Mouse (Mus musculus): ENCODE measurements around the gene Agk. TPM values are rescaled to one million over a fixed set of nuclear protein-coding genes. Genes with fewer than 3 reads are reported as not detected.

Agk gene
- 35.4 and 37.9 TPM in 2 replicates for polyA plus RNA-seq (2015; fragmentation: Nextera tagmentation; extraction: Ambion mirVana)

DNA sequence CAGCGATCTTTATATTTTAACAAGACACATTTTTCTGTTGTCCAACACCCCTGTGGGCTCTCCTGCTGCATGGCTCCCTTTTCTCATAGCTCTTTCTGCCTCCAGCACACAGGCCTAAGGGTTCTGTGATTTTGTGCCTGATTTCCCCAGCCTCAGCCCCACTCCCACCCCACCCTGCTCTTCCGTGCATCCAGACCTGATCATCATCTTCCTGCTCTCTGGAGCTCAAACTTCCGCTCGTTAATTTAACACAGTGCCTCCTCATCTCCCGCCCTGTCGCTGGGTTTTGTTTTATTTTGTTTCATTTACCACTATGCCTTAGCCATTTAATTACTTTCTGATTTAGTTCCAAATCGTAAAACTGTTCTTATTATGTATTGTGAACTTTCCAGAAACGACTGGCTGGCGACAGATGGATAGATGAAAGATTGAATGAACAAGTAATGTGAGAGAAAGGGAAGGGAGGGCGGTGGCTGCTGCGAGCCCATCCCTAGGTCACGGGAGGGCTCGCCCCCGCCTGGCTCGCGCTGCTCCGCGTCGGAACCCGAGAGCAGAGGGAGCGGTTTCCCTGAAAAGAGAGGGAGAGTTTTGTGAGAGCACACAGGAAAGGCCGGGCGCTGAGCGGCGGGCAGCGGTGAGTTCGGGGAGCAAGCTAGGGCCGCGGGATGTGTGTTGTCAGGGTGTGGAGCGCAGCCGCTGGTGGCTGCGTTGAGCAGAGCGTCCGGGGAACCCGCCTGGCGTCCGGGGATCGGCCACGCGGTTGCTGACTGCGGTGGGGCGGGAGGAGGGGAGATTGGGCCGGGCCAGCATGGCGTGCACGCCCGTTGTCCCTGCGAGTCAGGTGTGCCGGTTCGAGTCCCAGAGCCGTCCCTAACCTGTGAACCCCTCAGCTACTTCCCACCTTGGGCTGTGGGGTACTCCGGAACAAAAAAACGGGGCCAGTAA, at the start of gene Agk:
TSS of gene Agk (plus strand) at position 276 of the 945 bp plus-strand sequence.
- no peaks in the 10 kb centered on the region for H3K36me3 ChIP-seq
- peak within 1 kb of the TSS; percentile 83 for H3K4me3 ChIP-seq (replicated peaks)
- peak; percentile 96 for ATAC-seq
- 0 out of 2 replicates have a peak, but pooled peaks cover 7% of the 10 kb centered on the region for H3K4me1 ChIP-seq (replicated peaks)
- no peaks in the 10 kb centered on the region for H3K27me3 ChIP-seq (replicated peaks)
- peak within 1 kb of the TSS; percentile 61 for H3K4me2 ChIP-seq (replicated peaks)
- peak within 1 kb of the TSS; percentile 75 for H3K9ac ChIP-seq
- peak within 1 kb of the TSS; percentile 93 for H3K27ac ChIP-seq
- WGBS: 2% methylated on average over 52 of the region's 52 CpGs
- H3K9me3 ChIP-seq: no peaks in the 10 kb centered on the region

DNA sequence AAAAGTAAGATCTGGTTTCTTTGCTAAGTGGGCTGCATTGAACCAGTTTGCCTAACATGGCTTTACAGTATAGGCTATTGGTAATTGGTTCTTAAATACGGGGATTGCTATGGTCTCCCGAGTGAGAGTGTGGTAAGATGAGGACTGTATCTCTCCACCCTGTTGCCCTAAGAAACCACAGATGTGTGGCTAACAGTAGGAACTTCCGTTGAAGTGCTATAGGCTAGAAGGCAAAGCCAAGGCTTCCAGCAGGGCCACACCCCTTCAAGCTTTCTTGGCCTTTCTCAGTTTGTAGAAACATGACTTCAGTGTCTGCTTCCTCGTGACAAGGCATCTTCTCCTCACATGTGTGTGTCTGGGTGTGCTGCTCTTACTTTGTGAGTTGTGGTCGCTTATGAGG, 24.3 kb upstream of the Agk start:
- 67% methylated on average over 5 of the region's 5 CpGs for WGBS
- Histone ChIP-seq H3K4me1 (replicated peaks) (no peaks in the 10 kb centered on the region), H3K9ac (no peak overlapping the region), H3K27ac (no peak overlapping the region), H3K27me3 (replicated peaks) (no peaks in the 10 kb centered on the region), H3K9me3 (no peaks in the 10 kb centered on the region), H3K4me2 (replicated peaks) (no peak overlapping the region), H3K4me3 (replicated peaks) (no peak overlapping the region), H3K36me3 (no peaks in the 10 kb centered on the region)
- no peak for ATAC-seq

DNA sequence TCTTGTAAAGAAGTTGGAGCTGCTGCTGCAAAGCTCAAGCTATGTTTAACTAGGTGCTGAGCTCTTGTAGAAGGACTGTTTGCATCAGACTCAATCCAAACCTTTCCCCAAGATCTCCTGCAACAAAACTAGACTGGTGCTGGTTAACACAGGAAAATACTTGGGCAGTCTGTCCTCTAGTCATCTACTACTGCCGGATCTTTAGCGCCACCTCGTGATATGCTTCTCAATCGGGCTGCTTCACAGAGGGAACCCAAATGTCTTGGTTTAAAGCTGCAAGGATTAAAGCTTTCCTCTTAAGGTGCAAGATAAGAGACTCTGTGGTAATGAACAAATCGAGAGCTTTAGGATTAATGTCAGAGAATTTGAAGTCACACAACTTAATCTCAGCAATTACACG, 21.6 kb upstream of the Agk start:
- Histone ChIP-seq H3K9ac (no peak overlapping the region), H3K9me3 (no peaks in the 10 kb centered on the region)
- WGBS: 12% methylated on average over 6 of the region's 6 CpGs

DNA sequence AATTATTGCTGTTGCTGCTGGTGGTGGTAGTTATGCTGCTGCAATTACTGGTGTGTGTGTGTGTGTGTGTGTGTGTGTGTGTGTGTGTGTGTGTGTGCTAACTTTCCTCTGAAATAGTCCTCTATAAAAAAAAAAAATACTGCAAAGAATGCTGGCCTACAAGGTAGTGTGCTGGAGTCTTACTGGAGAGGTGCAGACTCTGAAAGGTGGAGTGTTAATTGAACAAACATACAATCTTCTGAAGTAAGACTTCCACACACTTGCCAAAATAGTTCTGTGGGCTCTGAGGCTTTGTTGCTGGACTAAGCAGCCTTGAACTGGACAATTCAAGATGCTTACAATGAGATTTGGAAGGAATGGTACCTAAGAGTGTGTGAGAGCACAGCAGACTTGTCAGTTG, 20.0 kb upstream of the Agk start:
- Histone ChIP-seq H3K27me3 (replicated peaks) (no peaks in the 10 kb centered on the region), H3K36me3 (no peaks in the 10 kb centered on the region), H3K4me2 (replicated peaks) (no peak overlapping the region), H3K4me1 (replicated peaks) (no peaks in the 10 kb centered on the region), H3K4me3 (replicated peaks) (no peak overlapping the region), H3K9me3 (no peaks in the 10 kb centered on the region), H3K9ac (no peak overlapping the region), H3K27ac (no peak overlapping the region)
- ATAC-seq: no peak

More for the DNA sequence above, 21.6 kb upstream of the Agk start:
- Histone ChIP-seq H3K4me2 (replicated peaks) (no peak overlapping the region), H3K27me3 (replicated peaks) (no peaks in the 10 kb centered on the region), H3K4me3 (replicated peaks) (no peak overlapping the region), H3K27ac (no peak overlapping the region), H3K36me3 (no peaks in the 10 kb centered on the region), H3K4me1 (replicated peaks) (no peaks in the 10 kb centered on the region)
- no peak for ATAC-seq

DNA sequence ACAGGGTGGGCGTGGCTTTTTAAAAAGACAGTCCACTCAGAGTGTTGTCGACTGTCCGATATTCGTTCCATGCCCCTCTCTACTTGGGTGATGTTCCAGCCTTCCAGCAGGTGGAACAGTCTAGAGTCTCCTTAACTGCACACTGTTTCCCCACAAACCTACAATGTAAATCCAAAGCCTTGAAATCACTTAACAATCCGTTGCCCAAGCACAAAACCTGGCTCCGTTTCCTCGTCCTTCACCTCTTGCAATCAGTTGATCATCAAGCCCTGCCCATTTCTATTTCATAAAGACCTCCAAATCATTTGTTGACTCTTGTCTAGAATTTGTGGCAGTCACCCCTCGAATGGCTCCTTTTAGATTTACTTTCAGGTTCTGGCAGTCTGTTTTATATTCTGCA, 1.4 kb downstream of the Agk start:
- Histone ChIP-seq H3K9ac (no peak overlapping the region), H3K27ac (no peak overlapping the region), H3K36me3 (no peaks in the 10 kb centered on the region), H3K9me3 (no peaks in the 10 kb centered on the region), H3K4me3 (replicated peaks) (no peak overlapping the region), H3K4me1 (replicated peaks) (0 out of 2 replicates have a peak, but pooled peaks cover 7% of the 10 kb centered on the region), H3K4me2 (replicated peaks) (peak overlapping the region; percentile 61), H3K27me3 (replicated peaks) (no peaks in the 10 kb centered on the region)
- 83% methylated on average over 8 of the region's 8 CpGs for WGBS
- no peak for ATAC-seq

DNA sequence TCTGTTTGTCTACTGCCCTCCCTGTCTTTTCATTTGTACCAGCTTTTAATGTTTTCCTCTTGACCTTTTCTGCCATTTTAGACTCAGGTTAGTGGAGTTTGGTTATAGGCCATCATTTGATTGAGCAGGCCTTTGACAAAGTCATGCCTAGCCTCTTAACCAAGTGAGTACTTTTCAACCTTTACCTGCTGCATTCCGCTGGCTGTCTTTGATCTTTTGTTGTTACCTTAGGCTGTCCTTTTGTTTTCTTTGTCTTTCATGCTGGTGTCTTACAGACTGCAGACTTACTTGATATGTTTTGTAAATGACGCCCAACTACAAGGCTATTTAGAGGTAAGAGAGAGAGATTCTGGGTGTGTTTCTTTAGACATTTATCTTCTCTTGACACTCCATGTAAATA, 8.5 kb downstream of the Agk start:
- WGBS: 44% methylated on average over 2 of the region's 2 CpGs
- Histone ChIP-seq H3K27me3 (replicated peaks) (no peaks in the 10 kb centered on the region), H3K4me2 (replicated peaks) (no peak overlapping the region), H3K36me3 (peaks cover 7% of the 10 kb centered on the region; the same call in 1 of the 2 replicates), H3K9ac (no peak overlapping the region), H3K4me3 (replicated peaks) (no peak overlapping the region), H3K4me1 (replicated peaks) (no peaks in the 10 kb centered on the region), H3K27ac (no peak overlapping the region), H3K9me3 (no peaks in the 10 kb centered on the region)
- no peak for ATAC-seq

DNA sequence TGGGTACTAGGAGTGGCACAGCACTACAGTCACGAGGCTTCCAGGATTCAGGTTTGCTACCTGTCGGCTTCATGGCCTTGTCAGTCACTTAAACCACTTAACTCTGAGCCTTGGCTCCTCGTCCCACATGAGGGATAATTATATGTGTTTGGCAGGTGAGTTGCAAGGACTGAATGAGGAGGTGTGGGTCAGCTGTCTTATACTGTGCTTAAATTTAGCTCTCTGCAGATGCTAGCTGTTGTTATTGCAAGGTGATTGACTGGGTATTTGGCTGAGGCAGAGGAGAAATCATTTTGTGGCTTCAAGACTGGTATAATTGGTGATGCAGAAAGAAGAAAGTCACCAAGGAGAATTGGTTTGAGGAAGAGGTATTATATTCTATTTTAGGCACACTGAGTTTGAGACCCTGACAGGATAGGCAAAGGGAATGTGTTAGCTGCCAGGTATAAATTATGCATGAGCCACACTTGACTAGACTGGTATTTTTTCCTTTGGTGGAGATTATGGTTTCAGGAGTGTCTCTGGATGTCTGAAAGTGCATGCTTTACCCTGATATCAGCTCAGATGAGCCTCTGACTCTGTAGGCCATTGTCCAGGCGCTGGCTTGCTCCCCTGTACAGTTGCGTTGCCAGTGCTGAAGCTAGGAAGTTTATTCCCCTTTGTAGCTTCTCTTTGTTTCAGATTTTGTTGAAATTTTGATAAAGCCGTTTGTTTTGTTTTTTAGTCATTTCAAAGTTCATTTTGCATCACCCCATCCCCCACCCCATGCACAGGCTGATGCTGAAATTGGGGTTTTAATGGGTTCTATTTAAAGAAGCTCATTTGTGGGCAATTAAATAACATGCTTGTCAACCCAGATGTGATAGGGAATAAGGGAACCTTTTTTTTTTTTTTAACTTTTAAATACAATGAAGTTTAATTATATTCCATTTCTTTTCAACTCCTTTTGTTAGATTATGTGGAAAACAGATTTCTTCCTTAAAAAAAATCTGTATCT, 12.1 kb downstream of the Agk start:
- H3K9me3 ChIP-seq: no peaks in the 10 kb centered on the region
- WGBS: 90% methylated on average over 6 of the region's 6 CpGs
- no peak overlapping the region for H3K27ac ChIP-seq
- H3K4me1 ChIP-seq (replicated peaks): no peaks in the 10 kb centered on the region
- peaks cover 7% of the 10 kb centered on the region; the same call in 1 of the 2 replicates for H3K36me3 ChIP-seq
- no peak overlapping the region for H3K4me3 ChIP-seq (replicated peaks)
- no peaks in the 10 kb centered on the region for H3K27me3 ChIP-seq (replicated peaks)
- H3K4me2 ChIP-seq (replicated peaks): no peak overlapping the region
- ATAC-seq: no peak
- no peak overlapping the region for H3K9ac ChIP-seq

DNA sequence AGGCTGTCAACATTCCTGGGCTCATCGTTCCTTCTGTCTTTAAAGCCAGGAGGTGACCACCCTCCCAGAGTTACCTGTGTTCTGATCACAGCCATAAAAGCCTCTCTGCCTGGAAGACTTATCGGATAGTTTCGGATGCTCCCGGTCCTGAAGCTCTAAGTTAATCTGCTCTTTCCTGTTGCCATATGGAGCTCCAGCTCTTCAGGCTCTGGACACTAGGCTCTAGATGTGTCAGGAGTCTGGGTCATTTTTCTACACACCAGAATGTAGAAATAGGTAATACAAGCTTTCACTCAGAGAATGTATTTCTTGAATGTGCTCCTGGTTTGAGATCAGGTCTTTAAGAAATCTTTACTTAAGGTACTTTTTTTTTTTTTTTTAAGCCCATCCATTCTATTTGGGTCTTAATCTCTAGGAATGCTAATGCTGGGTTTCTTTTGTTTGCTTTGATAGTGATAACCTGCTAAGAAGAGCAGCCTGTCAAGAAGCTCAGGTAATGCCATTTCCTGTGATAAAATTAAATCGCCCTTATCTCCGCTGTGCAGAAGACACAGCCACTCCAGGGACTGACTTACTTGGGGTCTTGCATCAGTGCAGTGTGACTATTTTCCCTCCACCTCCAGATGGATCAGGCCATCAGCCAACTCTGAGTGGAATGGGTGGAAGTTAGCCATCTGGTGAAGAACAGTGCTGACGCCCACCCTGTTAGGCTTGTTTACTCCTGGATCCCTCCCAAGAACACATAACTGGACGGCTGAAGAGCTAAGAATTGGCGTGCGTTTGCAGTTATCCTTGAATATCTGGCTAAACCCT, 22.2 kb downstream of the Agk start:
- H3K4me1 ChIP-seq (replicated peaks): 0 out of 2 replicates have a peak, but pooled peaks cover 9% of the 10 kb centered on the region
- H3K4me2 ChIP-seq (replicated peaks): no peak overlapping the region
- 0 out of 2 replicates have a peak overlapping the region, but pooled peaks have one; percentile 44 for H3K27ac ChIP-seq
- 43% methylated on average over 10 of the region's 10 CpGs for WGBS
- no peaks in the 10 kb centered on the region for H3K36me3 ChIP-seq
- H3K9me3 ChIP-seq: no peaks in the 10 kb centered on the region
- no peak overlapping the region for H3K9ac ChIP-seq
- no peaks in the 10 kb centered on the region for H3K27me3 ChIP-seq (replicated peaks)
- ATAC-seq: peak; percentile 77
- H3K4me3 ChIP-seq (replicated peaks): no peak overlapping the region

DNA sequence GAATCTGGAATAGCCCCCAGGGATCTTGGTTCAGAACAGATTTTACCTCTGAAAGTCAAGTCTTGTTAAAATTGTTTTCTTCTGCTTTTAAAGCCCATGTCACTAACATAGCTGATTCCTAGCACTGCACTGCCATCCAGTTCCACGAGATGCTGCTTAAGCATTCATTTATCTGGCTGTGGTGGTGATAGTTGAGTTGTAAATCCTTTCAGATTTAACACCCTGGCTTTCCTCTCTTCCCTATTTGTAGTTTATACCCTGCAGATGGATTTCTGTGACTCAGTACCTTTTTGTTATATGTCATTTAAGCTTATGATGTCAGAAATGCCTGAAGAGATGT, 22.8 kb downstream of the Agk start:
- ATAC-seq: no peak
- Histone ChIP-seq H3K27ac (0 out of 2 replicates have a peak overlapping the region, but pooled peaks have one; percentile 44), H3K4me3 (replicated peaks) (no peak overlapping the region), H3K27me3 (replicated peaks) (no peaks in the 10 kb centered on the region), H3K9me3 (no peaks in the 10 kb centered on the region), H3K9ac (no peak overlapping the region), H3K4me1 (replicated peaks) (0 out of 2 replicates have a peak, but pooled peaks cover 9% of the 10 kb centered on the region), H3K36me3 (no peaks in the 10 kb centered on the region), H3K4me2 (replicated peaks) (no peak overlapping the region)
- WGBS: 50% methylated on average over 1 of the region's 1 CpGs

DNA sequence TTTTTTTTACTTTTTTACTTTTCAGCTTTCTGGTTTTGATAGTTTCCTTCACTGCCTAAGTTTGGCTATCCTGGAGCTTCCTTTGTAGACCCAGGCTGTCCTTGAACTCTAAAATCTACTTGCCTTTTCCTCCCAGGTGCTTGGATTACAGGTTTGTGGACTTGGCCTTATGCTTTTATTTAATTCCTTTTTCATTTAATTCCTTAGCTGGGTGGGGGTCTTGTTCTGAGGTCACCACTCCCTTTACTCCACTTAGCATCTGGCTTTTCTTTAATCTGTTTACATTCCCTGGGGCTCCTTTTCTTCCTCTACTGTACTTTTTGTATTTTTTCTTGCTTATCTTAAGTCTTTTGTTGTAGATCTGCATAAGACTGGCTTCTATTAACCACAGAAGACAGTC, 25.1 kb downstream of the Agk start:
- no peak overlapping the region for H3K27ac ChIP-seq
- no peak overlapping the region for H3K9ac ChIP-seq
- no peak for ATAC-seq
- no peak overlapping the region for H3K4me3 ChIP-seq (replicated peaks)
- H3K9me3 ChIP-seq: no peaks in the 10 kb centered on the region
- 0 out of 2 replicates have a peak, but pooled peaks cover 9% of the 10 kb centered on the region for H3K4me1 ChIP-seq (replicated peaks)
- no peaks in the 10 kb centered on the region for H3K27me3 ChIP-seq (replicated peaks)
- no peaks in the 10 kb centered on the region for H3K36me3 ChIP-seq
- no peak overlapping the region for H3K4me2 ChIP-seq (replicated peaks)

DNA sequence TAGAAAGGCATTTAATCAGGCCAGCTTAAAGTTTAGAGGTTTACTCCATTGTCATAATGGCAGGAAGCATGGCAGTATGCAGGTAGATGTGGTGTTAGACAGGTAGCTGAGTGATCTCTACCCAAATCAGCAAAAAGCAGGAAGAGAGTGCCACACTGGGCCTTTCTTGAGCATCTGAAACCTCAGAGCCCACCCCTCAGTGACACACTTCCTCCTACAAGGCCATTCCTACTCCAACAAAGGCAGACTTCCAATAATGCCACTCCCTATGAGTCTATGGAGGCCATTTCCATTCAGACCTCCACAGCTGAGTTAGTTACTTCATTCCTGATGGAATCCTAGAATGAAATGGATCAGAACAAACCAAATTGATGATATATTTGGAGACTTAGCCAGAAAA, 25.9 kb downstream of the Agk start:
- H3K27me3 ChIP-seq (replicated peaks): no peaks in the 10 kb centered on the region
- H3K9me3 ChIP-seq: no peaks in the 10 kb centered on the region
- 0 out of 2 replicates have a peak, but pooled peaks cover 9% of the 10 kb centered on the region for H3K4me1 ChIP-seq (replicated peaks)
- no peak overlapping the region for H3K4me3 ChIP-seq (replicated peaks)
- no peak overlapping the region for H3K9ac ChIP-seq
- no peak for ATAC-seq
- no peak overlapping the region for H3K27ac ChIP-seq
- H3K36me3 ChIP-seq: no peaks in the 10 kb centered on the region
- H3K4me2 ChIP-seq (replicated peaks): no peak overlapping the region
